Mouse (Mus musculus): ENCODE measurements around the gene Rps15.

- TF ChIP-seq POLR2A (IDR thresholded peaks at IDR 0.05; ENCODE audit: borderline replicate concordance, extremely low read depth, insufficient read depth, insufficient read length, poor library complexity, severe bottlenecking) (no peak), CTCF (IDR thresholded peaks at IDR 0.05; ENCODE audit: borderline replicate concordance, extremely low read depth, insufficient read depth, insufficient read length) (no peak)
Observed at GRCm38 (mm10) chr10:80261585-80261968, 30.7 kb upstream of the Rps15 start.
